Mouse (Mus musculus) T-cell, adult 2 months (primary cell): ENCODE data around the gene Snx18.

Source experiments
- DNase-seq: peaks from one replicate; pipeline ENCODE4 v3.0.0; 2022; ENCODE audit warnings: low spot score

Snx18 gene

DNA sequence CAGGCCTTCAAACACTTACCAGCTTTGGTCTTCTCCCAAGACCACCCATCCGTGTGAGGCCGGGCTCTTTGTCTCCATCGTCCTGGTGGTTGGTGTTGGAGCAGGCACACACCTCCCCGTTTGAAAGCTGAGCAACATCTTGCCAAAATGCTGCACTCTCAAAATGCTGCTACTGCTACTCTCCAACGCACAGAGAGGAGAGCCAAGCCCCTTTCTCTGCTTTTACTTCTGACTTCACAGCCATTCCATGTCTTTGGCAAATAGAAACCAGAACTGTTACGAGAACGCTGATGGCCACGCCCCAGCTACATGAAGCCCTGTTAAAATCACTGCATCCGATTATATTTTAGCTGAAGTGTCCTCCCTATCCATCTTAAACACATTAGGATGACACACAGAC lies 58.7 kb downstream of the Snx18 start:
- DNase-seq: no peak

DNA sequence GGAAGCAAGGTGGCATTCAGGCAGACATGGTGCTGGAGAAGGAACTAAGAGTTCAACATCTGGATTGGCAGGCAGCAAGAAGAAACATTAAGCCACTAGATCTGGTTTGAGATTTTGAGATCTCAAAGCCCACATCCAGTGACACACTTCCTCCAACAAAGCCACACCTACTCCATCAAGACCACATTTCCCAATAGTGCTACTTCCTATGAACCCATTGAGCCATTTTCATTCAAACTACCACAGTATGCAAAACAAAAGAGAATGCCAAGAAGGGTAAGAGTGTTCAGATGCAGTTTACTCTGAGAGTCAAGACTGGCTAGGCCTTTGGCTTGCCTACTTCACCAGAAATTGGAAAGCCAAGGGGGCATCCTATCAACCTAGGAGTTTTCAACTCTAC lies 61.8 kb downstream of the Snx18 start:
- no peak for DNase-seq

DNA sequence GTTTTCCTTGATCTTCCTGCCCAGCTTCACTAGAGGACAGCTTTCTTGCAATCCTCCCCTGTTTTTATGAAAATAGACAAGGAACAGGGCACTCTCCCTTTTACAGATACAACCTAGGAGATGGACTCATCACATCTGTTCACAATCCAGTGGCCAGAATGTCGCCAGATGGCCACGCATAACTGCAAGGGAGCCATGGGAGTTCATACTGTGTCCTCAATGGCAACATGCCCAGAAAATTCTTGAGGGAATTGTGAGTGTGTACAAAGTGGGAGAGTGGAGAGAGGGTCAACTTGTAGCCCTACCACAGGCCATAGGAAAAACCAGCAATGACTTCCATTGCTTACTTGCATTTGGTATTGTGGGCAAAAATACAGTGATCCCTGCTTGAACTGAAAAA lies 63.1 kb downstream of the Snx18 start:
- DNase-seq: no peak

DNA sequence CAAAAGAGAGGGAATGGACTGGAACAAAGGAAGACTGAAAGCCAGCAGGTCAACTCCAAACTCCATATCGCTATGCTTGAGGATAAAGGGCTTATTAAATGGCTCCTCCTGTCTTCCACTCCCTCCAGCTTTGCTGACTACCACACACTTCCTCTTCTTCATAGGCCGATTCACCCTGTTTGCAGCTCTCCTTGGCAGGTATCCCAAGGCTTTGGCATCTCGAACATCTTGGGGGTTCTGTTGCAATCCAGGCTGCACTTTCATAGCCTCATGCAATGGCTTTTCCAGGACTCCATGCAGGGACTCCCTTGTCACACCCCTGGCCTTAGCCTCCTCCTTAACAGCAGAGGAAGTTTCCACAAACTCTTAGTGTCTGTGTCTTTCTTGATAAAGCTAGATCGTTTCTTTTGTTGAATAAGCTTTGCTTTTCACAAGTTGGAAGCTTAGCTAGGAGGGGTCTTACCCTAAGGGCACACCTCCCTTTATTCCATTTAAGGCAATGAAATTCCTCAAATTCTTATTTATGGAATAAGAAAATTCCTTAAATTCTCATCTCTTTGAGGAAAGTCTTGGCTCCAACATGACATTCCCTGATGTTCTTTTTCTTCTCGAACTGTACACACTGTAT lies 64.6 kb downstream of the Snx18 start:
- no peak for DNase-seq

DNA sequence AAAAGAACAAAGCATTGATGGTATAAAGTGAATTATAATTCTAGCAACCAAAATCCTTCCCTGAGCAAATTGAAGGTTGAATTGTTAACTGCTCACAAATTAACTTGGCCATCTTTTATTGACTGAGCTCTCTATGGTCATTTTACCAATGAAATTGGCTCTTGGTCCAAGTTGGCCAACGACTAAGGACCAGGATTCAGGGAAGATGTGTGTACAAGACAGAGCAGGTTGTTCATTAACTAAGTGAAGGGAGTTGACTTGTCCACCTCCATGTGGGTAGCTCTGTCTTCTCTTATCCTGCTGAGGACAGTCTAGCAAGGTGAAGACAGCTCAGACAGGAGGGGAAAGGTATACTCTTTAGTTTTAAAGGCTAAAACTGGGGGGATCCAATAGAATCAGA lies 66.0 kb downstream of the Snx18 start:
- DNase-seq: no peak

DNA sequence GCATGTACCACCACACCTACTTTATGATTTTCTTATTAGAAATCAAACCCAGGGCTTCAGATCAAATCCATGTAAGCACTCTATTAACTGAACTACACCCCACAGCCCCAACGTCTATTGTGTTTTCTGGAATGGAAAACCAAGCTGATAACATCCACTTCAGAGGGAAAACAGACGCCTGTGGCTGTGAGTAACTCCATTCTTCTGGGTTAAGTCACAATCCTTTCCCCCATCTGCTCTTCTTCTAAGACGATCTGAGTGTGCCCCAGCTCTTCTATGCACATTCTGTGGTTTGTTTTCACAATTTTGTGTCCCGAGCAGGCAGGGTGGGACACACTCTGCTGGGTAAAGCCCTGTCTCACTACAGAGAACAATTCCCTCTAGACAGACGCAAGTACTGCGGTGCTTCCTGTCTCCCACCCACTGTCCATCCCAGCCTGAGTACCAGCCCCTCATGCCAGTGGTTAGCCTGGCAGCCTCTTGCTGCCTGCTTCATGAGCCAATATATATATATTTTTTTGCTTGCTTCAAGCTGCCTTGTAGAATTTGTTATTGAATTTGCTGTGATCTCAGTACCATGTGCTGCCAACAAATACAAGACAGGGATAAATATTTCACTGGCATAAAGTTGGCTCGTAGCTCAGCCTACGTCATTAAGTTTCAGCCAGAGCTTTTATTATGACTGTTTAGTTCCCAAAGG lies 67.3 kb downstream of the Snx18 start:
- DNase-seq: no peak

DNA sequence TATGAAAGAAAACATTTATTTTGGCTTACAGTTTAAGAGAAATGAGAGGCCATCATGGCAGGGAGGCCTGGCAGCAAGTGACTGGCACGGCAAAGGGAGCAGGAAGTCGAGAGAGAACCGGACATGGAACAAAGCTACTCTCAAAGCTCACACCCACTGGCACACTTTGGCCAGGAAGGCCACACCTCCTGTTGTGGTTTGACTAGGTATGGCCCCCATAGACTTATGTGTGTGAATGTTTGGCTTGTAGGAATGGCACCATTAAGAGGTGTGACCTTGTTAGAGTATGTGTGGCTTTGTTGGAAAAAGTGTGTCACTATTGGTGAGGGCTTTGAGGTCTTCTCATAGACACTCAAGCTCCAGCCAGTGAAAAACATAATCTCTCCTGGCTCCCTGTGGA lies 69.3 kb downstream of the Snx18 start:
- no peak for DNase-seq

DNA sequence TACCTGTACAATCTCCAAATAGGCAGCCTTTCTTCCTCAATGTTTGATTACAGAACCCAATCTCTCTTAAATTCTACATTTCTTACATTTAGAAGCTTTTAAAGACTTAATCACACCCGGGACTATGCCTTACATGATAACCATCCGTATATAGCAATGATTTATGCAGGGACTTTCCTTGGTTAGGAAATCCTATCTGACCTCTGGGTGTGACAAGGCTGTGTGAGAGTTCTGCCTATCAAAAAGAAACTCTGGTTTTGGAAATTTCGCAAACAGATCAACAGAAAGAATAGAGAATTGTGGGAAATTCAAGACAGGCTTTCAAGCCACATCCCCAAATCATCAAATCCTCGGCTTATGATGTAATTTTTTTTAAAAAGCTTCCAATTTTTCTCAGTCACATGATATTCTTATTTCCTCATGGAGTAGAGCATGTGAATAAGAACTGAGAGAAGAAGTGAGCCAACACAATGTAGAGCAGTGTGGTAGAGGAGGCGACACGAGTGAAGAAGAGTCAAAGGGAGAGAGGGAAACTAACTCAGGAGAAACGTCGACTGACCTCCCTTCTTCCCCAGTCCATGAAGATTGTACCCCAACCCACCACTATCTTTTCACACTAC lies 70.4 kb downstream of the Snx18 start:
- no peak for DNase-seq

DNA sequence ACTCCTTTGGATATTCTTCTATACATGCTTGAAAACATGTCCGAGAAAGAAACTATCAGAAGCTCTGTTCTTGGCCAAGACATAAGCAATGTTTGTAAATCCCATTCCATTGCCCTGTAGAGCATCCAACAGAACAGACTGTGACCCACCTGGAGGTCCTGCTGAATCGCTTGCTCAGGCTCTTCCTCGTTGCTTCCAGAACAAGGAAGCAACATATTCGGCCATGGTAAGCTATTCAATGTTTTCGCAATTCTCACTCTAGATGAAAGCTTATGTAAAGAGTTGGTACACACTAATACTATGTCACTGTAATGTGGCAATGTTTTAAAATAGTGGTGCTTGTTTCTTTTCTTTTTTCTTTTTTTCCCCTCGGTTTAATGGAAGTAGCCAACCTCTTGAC lies 76.0 kb downstream of the Snx18 start:
- DNase-seq: no peak
